Mouse (Mus musculus): ENCODE results near the gene Abhd12.

Gene Abhd12

DNA sequence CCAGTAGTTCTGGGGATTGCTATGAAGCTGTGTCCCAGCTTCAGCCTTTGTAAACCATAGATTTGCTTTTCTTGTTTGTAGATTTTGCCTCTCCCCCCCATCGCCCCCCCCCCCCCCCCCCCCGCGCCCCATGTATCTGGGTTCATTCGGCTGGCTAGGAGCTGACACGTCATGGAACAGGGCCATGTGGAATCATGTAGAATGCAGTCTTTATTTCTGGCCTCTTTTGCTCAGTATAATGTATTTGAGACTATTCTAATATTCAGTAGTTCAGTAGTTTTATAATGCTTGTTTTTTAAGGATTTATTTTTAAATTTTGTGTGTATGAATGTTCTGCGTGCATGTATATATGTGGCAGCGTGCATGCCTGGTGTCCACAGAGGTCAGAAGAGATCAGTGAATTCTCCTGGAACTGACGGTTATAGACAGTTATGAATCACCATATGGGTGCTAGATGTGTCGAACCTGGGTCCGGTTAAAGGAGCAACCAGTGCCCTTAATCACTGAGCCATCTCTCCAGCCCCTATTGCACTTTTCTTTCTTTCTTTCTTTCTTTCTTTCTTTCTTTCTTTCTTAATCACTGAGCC is 5.8 kb upstream of the Abhd12 start:
- in situ Hi-C loops (cut with MboI, MseI): loop anchor here (25.0 kb wide), 1 partner anchor 652 kb away; the partner anchor contains the start of gene Sdcbp2

DNA sequence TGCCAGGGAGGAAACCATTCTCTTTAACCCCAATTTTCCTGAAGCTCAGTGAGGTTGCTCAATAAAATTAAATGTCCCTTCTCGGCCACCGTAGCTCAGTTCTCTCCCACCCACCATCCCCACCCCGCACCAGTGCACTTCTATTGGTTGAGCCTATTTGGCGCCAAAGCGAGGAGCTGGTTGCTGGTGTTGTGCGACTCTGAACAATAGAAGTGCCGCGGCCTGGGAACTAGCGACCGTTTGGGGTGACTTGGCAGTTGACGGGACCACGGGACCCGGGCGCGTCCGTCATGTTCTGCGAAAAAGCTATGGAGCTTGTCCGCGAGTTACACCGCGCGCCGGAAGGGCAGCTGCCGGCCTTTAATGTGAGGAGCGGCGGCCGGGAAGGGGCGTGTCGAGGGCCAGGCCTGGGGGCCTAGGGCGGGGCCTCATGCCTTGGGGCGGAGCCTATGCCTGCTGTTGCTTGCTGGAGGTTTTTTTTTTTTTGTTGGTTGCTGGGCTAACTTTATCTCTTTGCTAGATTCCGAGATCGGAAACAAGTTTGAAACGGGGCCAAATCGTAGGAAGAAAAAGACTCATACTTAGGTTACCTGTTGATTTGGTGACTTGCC is 5.0 kb upstream of the Abhd12 start:
- in situ Hi-C loops (cut with MboI, MseI): loop anchor here (25.0 kb wide), 1 partner anchor 653 kb away; the partner anchor contains the start of gene Sdcbp2

DNA sequence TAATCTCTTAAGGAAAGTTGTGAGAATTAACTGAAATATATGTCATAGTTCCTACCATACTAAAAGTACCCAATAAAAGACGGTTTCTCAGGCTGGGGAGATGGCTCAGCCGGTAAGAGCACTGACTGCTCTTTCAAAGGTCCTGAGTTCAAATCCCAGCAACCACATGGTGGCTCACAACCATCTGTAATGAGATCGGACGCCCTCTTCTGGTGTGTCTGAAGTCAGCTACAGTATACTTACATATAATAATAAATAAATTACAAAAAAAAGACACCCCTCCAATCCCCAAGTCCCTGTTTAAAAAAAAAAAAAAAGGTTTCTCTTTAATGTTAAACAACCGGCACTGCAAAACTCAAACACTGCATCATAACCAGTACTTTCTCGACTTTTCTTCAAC is 4.3 kb upstream of the Abhd12 start:
- in situ Hi-C loops (cut with MboI, MseI): loop anchor here (25.0 kb wide), 1 partner anchor 653 kb away; the partner anchor contains the start of gene Sdcbp2

DNA sequence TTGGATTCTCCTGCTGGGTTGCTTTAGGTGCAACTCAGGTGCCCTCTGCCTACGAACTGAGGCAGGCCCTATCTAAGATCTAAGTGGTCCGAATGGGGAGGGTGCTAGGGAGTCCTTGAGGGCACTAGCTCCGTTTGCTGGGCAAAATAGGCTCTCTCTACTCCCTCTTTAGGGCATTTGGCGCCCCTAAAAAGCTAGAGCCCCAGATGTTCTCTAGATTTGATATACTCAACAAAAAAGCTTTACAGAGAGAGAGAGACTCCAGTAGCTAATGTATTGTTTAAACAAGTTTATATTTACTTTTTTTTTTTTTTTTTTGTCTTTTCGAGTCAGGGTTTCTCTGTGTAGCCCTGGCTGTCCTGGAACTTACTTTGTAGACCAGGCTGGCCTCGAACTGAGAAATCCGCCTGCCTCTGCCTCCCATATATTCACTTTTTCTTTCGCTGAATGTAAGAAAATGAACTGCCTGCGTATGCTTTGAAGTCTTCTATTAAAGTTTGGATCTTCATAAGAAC is 452 bp upstream of the Abhd12 start, which contains the start of gene Gins1:
TSS of gene Gins1 (plus strand) at position 465 of the 515 bp plus-strand sequence.
- in situ Hi-C loops (cut with MboI, MseI): loop anchor here (25.0 kb wide), 1 partner anchor 657 kb away; the partner anchor contains the start of gene Sdcbp2

DNA sequence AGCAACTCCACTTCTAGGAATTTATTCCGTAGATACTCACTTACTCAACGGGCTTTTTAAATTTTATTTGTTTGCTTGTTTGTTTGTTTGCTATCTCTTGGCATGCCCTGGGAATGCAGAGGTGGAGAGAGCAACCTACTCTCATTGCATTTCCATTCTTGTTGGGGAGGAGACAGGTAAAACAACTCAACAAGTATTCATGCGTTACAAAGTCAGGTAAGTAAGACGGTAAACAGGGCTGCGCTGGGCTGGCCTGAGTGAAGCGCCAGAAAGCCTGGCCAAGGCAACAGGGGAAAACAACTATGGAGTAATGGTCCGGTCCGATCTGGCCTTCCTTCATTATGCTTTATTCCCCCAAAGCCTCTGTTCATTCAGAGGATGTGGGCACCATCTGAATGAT is 2.2 kb downstream of the Abhd12 start:
- in situ Hi-C loops (cut with MboI, MseI): loop anchor here (25.0 kb wide), 1 partner anchor 660 kb away; the partner anchor contains the start of gene Sdcbp2

DNA sequence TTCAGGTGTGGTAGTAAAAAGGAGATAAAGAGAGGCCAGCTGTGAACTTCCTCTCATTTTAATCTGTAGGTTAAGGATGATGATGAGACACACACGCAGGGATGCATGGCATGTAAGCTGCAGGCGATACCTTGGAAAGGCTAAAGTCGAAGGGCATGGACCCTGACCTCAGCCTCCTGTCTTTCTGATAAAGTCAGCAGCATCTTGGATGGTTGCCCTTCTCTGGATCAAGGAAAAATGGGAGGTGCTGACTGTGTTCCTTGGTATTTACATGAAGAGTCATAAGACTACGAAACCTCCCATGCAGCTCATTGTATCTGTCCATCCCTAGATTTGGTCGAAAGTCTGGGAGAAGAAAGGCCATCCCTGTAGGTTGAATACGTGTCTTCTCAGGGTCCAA is 4.2 kb downstream of the Abhd12 start:
- in situ Hi-C loops (cut with MboI, MseI): loop anchor here (25.0 kb wide), 1 partner anchor 662 kb away; the partner anchor contains the start of gene Sdcbp2

DNA sequence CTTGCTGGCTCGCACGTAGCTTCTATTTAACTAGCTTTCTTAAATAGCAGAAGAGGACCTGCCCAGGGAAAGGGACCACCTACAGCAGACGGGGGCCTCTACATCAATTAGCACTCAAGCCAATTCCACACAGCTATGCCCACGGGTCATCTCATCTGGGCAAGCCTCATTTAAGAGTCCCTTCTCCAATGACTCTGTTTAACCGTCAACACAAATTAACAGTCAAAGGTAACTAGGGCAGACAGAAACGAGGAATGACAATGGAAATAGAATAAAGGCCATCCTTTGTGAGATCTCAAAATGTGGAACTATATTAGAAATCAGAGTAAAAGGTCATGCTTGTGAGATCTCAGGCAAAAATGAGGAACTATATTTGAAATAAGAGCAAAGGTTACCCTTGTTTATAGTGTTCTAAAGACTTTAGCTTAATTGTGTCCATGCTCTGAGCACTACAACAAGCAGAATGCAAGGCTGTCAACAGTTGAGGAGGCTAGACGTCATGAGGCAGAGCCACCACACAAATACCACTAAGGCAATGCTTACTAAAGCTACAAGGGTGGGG is 8.8 kb downstream of the Abhd12 start:
- in situ Hi-C loops (cut with MboI, MseI): no loop called here

DNA sequence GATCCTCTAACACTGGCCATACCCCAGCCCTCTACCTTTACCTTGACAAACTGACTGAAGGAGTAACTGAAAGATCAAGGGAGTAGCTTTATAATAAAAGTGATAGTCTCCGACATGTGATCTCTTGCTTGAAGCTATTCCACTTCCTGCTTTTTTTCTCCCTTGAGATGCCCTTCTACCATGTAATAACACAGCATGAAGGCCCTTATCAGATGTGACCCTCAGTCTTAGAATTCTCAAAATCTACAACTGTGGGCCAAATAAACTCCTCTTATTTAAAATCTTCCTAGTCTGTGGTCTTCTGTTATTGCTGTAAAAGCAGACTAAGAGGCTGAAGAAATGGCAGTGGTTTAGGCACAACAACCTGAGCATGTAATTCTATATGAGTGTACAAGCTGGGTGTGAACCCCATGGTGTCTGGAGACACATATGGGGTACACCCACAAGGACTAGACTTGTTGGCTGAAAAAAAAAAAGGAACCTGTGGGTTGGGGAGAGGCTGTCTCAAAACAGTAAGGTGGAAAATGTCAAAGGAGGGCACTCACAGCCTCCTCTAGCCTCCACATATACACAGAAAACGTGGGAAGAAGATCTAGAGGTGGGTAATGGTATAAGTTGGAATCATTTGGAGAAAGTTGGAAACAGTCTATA is 9.8 kb downstream of the Abhd12 start:
- in situ Hi-C loops (cut with MboI, MseI): no loop called here

DNA sequence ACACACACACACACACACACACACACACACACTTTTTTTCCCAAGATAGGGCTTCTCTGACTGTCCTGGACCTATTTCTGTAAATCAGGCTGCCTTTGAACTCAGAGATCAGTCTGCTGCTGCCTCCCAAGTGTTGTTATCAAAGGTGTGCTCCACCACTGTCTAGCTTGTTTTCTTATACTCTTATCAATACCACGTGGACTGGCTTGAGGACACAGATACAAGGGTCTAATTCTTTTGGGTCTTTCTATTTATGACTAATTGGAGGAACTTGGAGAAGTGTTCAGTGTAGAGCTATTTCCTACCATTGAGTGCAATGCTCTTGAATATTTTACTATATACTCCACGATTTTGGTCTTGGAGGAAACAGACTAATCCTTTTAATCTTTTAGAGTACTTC is 17.2 kb downstream of the Abhd12 start:
- in situ Hi-C loops (cut with MboI, MseI): no loop called here

DNA sequence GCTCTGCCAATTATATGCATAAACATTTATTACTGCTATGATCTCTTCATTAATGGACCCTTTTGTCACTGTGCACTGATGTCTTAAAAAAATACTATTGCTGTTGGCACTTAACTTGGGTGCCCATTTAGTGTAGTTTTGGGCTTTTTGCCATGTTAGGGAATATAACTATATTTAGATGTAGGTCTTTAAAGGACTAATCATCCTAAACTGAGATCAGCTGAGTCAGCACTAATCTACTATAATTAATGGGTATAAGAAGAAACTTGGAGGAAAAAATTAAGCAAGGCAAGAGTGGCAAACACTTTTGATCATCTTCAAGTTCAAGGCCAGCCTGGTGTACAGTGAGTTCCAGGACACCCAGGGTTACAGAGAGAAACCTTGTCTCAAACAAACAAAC is 18.2 kb downstream of the Abhd12 start:
- in situ Hi-C loops (cut with MboI, MseI): no loop called here

DNA sequence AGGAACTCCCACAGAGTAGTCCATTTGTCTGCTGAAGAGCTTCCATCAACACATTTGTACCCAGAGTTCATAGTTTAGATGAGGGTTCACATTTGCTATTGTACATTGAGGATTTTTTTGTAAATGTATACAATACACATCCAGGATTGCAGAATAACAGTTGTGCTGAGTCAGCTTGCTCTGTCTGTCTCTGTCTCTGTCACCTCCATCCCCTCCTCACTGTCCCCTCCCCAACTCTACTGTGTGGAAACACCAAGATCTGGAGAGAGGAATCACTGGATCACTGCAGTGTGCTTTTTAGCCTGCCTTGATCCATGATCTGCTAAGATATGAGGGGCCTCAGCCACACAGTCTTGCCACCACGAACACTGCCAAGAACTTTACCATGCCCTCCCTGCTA is 18.7 kb downstream of the Abhd12 start:
- in situ Hi-C loops (cut with MboI, MseI): no loop called here

DNA sequence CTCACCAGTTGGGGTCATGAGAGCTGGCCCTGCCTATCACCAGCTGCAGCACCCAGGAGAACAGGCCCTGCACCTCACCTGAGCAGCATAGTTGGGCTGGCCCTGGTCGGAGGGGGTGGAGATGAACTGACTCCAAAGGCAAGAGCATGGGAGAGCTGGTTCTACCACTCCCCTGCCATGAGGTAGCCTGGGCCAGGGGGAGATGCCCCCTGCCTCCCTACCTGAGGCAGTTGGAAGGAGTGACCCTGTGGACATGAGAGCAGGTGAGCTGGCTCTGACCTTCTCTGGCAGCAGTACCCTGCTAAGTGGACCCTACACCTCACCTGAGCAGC is 19.8 kb downstream of the Abhd12 start:
- in situ Hi-C loops (cut with MboI, MseI): no loop called here

DNA sequence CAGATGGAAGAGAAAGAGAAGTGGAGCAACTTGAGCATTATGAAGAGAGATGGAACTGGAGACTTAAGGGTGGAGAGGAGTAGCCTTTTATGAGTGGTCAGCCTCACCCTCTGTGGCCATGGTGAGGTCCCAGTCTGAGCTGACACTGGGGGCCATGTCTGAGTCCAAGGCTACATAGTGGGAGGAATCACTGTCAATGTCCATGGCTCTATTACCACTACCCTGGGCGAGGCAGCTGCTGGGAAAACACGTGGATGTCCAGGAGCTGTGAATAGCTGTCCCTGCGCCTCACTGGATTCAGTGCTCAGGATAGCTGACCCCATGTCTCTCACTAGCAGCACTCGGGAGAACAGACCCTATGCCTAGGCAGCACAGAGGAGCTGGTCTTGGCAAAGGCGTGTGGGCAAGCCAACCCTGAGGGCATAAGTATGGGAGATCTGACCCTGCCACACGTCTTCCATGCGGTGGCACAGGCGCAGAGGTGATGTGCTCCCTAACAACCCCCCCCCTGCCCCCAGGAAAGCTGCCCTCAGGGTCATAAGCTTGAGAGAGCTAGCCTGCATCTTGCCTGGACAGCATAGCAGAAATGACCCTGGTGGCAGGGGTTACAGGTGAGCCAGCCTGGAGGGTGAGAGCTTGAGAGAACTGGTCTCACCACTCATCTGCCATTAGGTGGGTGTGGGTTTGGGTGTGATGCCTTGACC is 20.3 kb downstream of the Abhd12 start:
- in situ Hi-C loops (cut with MboI, MseI): no loop called here

DNA sequence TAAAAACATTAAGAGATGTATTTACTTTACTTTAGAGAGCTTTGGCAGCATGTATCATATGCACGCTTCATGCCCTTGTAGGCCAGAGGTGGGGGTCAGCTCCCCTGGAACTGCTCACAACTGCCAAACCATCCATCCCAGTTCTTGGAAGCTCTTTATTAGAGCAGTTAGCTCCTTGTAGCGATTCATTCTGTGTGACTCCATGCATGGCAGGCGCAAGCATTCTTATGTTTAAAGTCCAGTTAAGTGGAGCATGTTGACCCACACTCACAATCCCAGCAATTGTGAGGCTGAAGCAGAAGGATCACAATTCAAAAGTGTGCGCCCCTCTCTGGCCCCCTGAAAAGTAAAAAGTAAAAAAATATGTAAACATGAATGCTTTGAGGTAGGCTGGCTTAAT is 27.0 kb downstream of the Abhd12 start:
- in situ Hi-C loops (cut with MboI, MseI): no loop called here

DNA sequence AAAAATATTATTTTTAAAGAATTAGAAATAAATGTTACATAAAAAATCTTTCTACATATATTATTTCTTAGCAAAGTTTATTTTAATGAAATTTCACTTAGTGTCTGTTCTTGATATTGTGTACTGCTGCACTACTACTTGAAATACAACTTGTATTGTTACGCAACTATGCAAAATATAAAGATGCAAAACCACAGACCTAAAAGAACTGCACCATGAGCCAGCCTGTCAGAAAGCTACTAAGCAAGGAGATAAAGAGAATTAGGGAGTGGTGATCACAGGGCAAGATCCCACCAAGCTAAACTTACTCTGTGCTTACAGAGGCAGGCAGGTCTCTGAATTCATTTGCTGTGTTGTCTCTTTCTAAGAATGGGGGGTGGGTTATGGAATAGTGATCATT is 29.3 kb downstream of the Abhd12 start:
- in situ Hi-C loops (cut with MboI, MseI): no loop called here

DNA sequence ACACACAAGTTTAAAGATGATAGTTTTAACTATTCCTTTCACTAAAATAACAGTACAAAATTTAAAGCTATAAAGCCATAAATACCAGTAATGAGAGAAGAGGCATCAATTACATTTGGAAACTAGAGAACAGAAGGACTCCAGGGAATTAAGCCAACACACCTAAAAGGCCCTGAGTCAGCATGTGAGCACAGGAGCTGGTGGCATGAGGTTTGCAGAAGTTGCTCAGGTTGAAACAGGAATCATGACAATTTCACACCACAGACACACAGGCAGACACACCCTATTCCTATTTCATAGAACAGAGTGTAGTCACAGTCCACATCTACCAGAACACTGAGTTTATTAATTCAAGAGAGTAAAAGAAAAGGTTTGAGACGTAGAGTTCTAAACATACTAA is 30.0 kb downstream of the Abhd12 start:
- in situ Hi-C loops (cut with MboI, MseI): no loop called here

DNA sequence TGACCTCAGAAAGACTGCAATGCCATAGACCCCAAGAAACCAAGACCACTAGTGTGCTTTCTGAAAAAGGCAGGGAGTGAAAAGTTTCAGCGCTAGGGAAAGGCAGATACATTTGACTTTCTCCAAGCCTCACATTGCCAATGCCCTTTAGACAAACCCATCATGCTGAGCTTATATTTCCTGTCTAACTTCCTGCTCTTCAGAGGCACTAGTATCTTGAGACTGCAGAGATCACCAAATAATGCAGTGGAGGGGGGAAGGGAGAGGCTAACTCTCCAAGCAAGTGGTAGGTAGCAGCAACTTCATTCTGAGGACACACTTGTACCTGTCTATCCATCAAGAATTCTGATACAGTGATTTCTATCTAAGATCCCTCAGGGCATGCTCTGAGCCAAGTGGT is 35.1 kb downstream of the Abhd12 start:
- in situ Hi-C loops (cut with MboI, MseI): no loop called here

DNA sequence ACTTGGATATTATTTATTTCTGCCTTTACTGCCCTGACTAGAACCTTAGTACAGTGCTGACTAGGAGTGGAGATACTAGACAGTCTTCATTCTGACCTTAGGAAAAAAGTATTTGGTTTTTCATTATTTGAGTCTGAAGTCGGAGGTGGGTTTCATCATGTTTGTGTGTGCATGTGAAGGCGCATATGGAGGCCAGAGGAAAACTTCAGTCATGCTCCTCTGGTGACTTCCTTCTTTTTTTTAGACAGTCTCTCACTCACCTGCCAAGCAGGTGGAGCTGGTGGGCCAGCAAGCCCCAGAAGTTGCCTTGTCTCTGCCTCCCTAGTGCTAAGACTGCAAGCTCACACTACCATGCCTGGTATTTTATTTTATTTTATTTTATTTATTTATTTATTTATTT is 37.5 kb downstream of the Abhd12 start:
- in situ Hi-C loops (cut with MboI, MseI): no loop called here

DNA sequence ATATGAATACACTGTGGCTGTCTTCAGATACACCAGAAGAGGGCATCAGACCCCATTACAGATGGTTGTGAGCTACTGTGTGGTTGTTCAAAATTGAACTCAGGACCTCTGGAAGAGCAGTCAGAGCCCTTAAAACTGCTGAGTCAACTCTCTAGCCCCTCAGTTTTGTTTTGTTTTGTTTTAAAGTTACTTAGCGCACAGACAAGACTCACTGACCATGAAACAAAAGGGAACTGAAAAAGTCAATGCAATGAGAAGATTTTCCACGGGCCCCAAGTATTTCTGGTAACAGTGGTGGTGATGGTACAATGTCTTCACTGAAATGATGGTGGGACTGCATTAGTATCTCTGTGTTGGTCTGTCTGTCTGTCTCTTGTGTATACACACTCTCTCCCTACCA is 43.4 kb downstream of the Abhd12 start:
- in situ Hi-C loops (cut with MboI, MseI): no loop called here

DNA sequence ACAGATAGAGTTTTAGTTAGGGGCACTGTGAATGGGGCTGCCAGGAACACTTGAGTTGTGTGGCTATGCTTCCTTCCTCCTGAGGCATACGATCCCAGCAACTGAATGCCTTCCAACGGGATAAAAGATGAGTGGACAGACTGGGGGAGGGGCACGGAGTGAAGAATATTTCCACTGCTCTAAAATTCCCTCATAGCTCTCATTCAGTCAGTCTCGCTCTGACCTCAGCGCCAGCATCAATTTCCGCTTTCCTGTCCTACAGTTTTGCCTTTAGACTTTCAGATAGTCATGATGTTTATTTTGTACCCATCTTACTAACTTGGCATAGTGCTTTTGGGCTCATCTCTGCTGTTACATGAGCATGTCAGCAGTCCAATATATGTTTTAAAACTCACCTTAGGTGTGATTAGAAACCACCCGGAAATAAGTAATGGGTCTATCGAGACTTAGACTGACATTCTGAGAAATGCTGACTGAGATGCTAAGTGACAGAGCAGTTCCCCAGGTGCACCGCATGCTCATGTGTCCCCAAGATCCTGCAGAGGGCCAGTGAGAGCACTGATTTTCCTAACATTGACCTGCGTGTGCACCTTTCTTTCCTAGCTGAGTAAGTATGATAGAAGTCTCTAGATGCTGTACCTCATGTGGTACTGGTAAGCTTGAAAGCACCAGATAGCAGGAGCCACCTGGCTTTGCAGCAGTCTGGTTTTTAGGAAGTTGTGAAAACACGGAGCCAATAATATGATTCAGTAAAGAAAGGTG is 44.7 kb downstream of the Abhd12 start:
- in situ Hi-C loops (cut with MboI, MseI): no loop called here
